Mouse (Mus musculus) thymus, adult 2 months (tissue): ENCODE data around the gene Copz2. TPM values are rescaled to one million over a fixed set of nuclear protein-coding genes. Genes with fewer than 3 reads are reported as not detected.

ENCODE experiments used
- DNase-seq: peaks from one replicate; pipeline ENCODE4 v3.0.0; 2021
- H3K27ac ChIP-seq: fragments of 200-500 bp; 2 replicates; pipeline ENCODE4 v1.5.1; 2012; ENCODE audit warnings: low read length, control low read depth; ENCODE audit not compliant: control insufficient read depth, insufficient read depth
- H3K27me3 ChIP-seq: fragments of 200-500 bp; 2 replicates; pipeline ENCODE4 v1.6.1; 2012; ENCODE audit warnings: mild to moderate bottlenecking, low read length, moderate library complexity, mixed read lengths; ENCODE audit not compliant: control insufficient read depth, insufficient read depth
- H3K36me3 ChIP-seq: fragments of 200-500 bp; 2 replicates; pipeline ENCODE4 v1.6.1; 2012; ENCODE audit warnings: mild to moderate bottlenecking, low read length, moderate library complexity; ENCODE audit not compliant: control insufficient read depth, insufficient read depth
- H3K4me1 ChIP-seq: fragments of 200-500 bp; replicated peaks from 2 replicates; pipeline ENCODE4 v1.6.1; 2012; ENCODE audit warnings: low read length; ENCODE audit not compliant: control insufficient read depth, insufficient read depth
- H3K4me3 ChIP-seq: fragments of 200-500 bp; 2 replicates; pipeline ENCODE4 v1.5.1; 2012; ENCODE audit warnings: mild to moderate bottlenecking, low read length, control low read depth, moderate library complexity; ENCODE audit not compliant: control insufficient read depth, insufficient read depth
- CTCF ChIP-seq: fragments of 200-500 bp; IDR thresholded peaks from 2 replicates; pipeline ENCODE4 v1.5.1; 2012; ENCODE audit warnings: mild to moderate bottlenecking, control low read depth, low read length, moderate library complexity, borderline replicate concordance; ENCODE audit not compliant: control insufficient read depth, poor library complexity, insufficient read depth; ENCODE audit errors: extremely low read depth
- POLR2A ChIP-seq: fragments of 200-500 bp; IDR thresholded peaks from 2 replicates; pipeline ENCODE4 v1.6.1; 2012; ENCODE audit warnings: mild to moderate bottlenecking, low read length, control low read depth, moderate library complexity; ENCODE audit not compliant: control insufficient read depth, poor library complexity, insufficient read depth; ENCODE audit errors: extremely low read depth
- WGBS: fragments of 180-500 bp; shearing (Covaris S2); methylation state at CpG from one replicate; pipeline ENCODE4 v1.1.7; 2018; 5-methylcytosine and 5-hydroxymethylcytosine counted together
- polyA plus RNA-seq: library from polyadenylated mRNA; depleted of rRNA; stranded (reverse); fragments of >200 nt; gene quantifications from 2 replicates; pipeline ENCODE4 v1.2.3, GENCODE M21; 2012

The Copz2 gene
- polyA plus RNA-seq, 1 experiment = 25.3 TPM

DNA sequence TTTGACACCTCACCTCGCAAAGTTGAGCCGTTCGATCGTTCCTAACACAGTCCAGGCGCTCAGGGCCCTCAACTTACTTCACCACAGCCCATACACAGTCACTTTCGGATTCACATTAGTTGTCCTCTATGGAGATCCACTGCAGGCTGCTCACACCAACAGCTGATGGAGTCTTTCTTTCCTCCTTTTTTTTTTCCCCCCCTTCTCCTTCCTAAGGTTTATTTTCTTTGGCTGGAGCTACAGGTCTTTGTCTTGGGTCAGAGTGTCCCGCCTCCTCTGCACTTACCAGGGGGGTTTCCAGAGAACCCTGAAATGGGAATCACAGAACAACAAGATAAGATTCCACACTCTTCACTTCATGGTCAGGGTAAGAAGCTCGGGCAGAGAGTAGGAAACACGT, 21.8 kb upstream of the Copz2 start:
- DNase-seq = no peak
- Histone ChIP-seq H3K4me3 (peak overlapping the region; percentile 8; the same call in 1 of the 2 replicates), H3K27me3 (no peaks in the 10 kb centered on the region), H3K4me1 (peaks cover 17% of the 10 kb centered on the region), H3K27ac (no peak overlapping the region), H3K36me3 (no peaks in the 10 kb centered on the region; the same call in 1 of the 2 replicates)
- 90% methylated on average over 9 of the region's 9 CpGs for WGBS
- no peak for TF ChIP-seq CTCF
- TF ChIP-seq POLR2A = no peak

DNA sequence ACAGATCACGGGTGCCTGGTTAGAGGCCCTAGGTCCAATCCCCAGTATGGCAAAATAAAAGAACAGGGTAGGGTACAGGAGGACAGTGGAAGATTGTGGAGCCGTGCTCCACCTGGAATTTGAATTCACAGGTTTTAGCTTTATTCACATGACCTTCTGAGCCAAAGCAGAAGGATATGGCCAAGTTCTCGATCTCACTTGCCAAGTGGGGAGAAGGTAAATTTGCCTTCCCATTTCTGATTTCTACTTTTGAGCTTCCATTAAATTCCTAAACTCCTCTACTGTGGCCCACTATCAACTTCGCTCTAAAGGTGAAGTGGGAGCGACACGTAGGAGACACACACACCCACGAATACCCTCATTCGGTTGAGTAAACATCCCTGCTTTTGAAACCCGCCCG, 20.8 kb upstream of the Copz2 start:
- H3K36me3 ChIP-seq = no peaks in the 10 kb centered on the region; the same call in 1 of the 2 replicates
- H3K4me1 ChIP-seq = peaks cover 10% of the 10 kb centered on the region
- H3K4me3 ChIP-seq = peak overlapping the region; percentile 90
- no peaks in the 10 kb centered on the region for H3K27me3 ChIP-seq
- WGBS = 13% methylated on average over 10 of the region's 10 CpGs
- no peak for TF ChIP-seq CTCF
- TF ChIP-seq POLR2A = no peak
- no peak for DNase-seq
- H3K27ac ChIP-seq = no peak overlapping the region

DNA sequence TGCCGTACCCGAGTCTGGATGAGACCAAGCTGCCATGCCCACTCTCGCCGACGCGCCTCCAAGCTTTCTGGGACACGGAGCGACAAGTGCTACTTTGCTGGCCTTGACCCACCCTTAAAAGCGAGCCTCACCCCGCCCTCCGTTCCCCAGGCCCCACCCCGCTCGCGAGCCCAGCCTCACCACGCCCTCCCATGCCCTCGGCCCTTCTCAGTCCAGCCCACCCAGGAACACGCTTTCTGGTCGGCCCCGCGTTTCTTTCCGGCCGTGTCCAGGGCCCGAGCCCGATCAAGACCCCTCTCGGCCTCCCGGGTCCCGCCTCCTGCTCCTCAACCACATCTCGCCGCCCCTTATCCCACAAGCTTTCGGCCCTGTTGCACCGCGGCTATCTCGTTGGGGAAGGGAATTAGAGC, 20.3 kb upstream of the Copz2 start:
- under 1% methylated on average over 33 of the region's 33 CpGs for WGBS
- Histone ChIP-seq H3K36me3 (no peaks in the 10 kb centered on the region; the same call in 1 of the 2 replicates), H3K27me3 (no peaks in the 10 kb centered on the region), H3K4me3 (peak overlapping the region; percentile 90), H3K4me1 (peaks cover 7% of the 10 kb centered on the region), H3K27ac (peak overlapping the region; percentile 15; the same call in 1 of the 2 replicates)
- DNase-seq = peak; percentile 68
- no peak for TF ChIP-seq POLR2A
- no peak; the same call in 1 of the 2 replicates for TF ChIP-seq CTCF

DNA sequence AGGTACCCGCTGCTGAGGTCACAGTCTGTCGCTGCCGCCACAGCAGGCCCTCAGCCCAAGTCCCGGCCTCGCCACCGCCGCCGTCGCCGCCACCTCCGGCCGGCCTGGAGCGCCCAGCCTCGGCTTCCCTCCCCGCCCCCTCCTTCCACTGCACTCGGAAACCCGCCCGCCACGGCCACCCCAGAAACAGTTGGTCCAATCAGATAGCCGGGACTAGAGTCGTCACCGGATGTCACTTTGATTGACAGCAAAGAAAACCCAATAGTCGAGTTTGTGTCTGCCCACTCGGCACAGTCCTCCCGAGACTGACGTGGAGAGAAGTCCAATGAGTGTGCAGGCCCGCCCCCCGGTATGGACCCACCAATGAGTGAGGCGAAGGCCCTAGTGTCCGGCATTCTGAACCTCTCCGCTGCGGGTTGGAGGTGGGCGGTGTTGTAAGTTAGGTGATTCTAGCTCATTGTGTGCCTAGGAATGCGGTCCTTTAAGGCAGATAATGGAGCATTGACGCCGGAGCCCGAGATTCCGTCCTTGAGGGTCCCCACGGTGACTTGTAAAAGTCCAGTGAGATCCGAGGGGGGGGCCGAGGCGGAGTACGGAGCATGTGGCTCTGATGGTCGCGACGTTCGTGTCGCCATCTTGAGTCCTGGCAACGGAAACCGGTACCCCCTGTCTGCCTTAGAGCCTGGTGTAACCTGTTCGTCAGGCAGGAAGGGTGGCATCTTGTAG, 19.7 kb upstream of the Copz2 start, which contains the start of gene Nfe2l1:
Nfe2l1 (minus strand) TSS at position 156 of the 726 bp plus-strand sequence.
- TF ChIP-seq CTCF (peak; percentile 26; the same call in 1 of the 2 replicates), POLR2A (peak; percentile 82)
- WGBS = under 1% methylated on average over 51 of the region's 51 CpGs

DNA sequence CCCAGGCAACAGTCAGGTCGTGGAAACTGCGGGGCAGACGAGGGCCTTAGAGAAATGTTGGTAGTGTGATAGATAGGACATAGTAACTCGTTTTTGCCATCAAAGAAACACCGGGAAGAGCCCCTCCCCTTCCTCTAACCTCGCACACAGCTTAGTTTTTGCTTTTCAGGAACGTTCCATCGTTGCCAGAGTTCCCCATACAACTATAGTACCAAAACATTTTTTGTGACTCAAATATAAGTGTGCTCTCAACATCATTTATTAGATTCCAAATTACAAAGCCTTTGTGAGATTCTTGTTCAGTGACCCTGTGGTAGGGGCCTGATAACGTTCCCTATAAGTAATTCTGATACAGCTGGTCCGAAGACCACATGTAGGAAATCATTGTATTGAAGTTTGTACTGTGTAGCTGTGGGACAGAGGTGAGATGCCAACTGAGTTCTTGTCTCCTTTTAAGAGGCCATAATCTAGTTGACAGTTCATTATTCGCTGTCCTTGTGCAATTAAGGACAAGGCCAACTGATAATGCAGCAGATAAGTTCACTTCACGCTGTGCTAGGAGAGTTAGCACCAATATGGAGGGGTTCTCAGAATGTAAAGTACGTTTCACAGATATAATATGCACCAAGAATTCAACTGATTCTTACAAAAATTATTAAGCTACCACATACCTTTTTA, 19.0 kb upstream of the Copz2 start:
- Histone ChIP-seq H3K4me3 (peak overlapping the region; percentile 93), H3K4me1 (peaks cover 5% of the 10 kb centered on the region), H3K27me3 (no peaks in the 10 kb centered on the region), H3K27ac (peak overlapping the region; percentile 67; the same call in 1 of the 2 replicates), H3K36me3 (no peaks in the 10 kb centered on the region; the same call in 1 of the 2 replicates)
- DNase-seq = no peak
- TF ChIP-seq CTCF (no peak), POLR2A (no peak)
- 31% methylated on average over 13 of the region's 13 CpGs for WGBS

More for the DNA sequence above, 19.7 kb upstream of the Copz2 start, which contains the start of gene Nfe2l1:
- Histone ChIP-seq H3K4me1 (peaks cover 5% of the 10 kb centered on the region), H3K4me3 (peak within 1 kb of the TSS; percentile 93), H3K36me3 (no peaks in the 10 kb centered on the region; the same call in 1 of the 2 replicates), H3K27ac (peak within 1 kb of the TSS; percentile 67), H3K27me3 (no peaks in the 10 kb centered on the region)
- DNase-seq = peak; percentile 99

DNA sequence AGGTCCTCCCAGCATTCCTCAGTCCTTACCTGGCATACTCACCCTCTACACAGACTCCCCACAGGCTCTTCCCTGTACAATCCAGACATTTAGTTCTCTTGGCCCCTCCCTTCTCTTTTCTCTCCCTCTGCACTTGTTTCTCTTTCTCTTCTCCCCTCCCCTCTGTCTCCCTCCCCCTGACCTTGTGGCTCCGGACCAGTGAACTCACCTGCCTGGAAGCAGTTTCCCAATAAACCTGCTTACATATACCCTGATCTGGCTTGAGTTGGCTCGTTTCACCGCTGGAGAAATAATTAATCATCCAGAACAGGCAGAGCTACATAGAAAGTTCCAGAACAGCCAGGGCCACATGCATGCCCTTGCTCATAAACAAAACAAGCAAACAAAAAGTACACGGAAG, 18.2 kb upstream of the Copz2 start:
- 95% methylated on average over 4 of the region's 4 CpGs for WGBS
- Histone ChIP-seq H3K4me1 (peaks cover 5% of the 10 kb centered on the region), H3K27me3 (no peaks in the 10 kb centered on the region), H3K36me3 (no peaks in the 10 kb centered on the region; the same call in 1 of the 2 replicates), H3K27ac (no peak overlapping the region), H3K4me3 (no peak overlapping the region)
- no peak for DNase-seq
- TF ChIP-seq POLR2A = no peak
